ENCODE assay signal across 25 mouse cellular contexts in genomic region chr13:69457105-69457504, GRCm38 (mm10).
DNase-seq lines count a peak whose midpoint lies in the region; ATAC-seq and TF ChIP-seq lines count a peak whose summit lies in the region.
"Had no signal": no experiment of that assay in that cellular context is flagged by ENCODE, and none has a peak within 500 bp of the region (broad histone marks: within the 10 kb centered on the region; RNA-seq: fewer than 3 reads in every experiment).

No protein-coding gene starts in this region.

- no peaks in the 10 kb centered on the region for H3K4me1 ChIP-seq in kidney, embryonic 14.5 days (ENCODE audit: control insufficient read depth, insufficient read depth, low read length)
- no peaks in the 10 kb centered on the region for H3K4me1 ChIP-seq in kidney, adult 2 months (ENCODE audit: control insufficient read depth, insufficient read depth, low read length)
- 0 out of 2 replicates have a peak, but pooled peaks cover 3% of the 10 kb centered on the region for H3K4me1 ChIP-seq in lung, embryonic 14.5 days (ENCODE audit: insufficient read depth)
- H3K4me1 ChIP-seq: embryonic facial prominence, embryonic 12.5 days; embryonic facial prominence, embryonic 15.5 days; hindbrain, embryonic 10.5 days had no signal

- no peak for TF ChIP-seq CTCF in kidney, adult 2 months (conservative IDR thresholded peaks at IDR 0.05; ENCODE audit: insufficient read depth, insufficient read length, low read depth, low read length)
- TF ChIP-seq CTCF in lung, embryonic 14.5 days (IDR thresholded peaks at IDR 0.05; ENCODE audit: low read depth) = no peak

- H3K4me2 ChIP-seq in kidney, embryonic 14.5 days (replicated peaks; ENCODE audit: low read depth, low read length) = no peak overlapping the region
- H3K4me2 ChIP-seq in lung, embryonic 14.5 days = no peak overlapping the region
- H3K4me2 ChIP-seq: embryonic facial prominence, embryonic 12.5 days; embryonic facial prominence, embryonic 15.5 days; heart, embryonic 11.5 days; hindbrain, embryonic 13.5 days had no signal

- no peak for DNase-seq in kidney, postnatal 25 days
- DNase-seq in kidney, postnatal 10 days = peak; percentile 18
- no peak for DNase-seq in kidney, adult 2 months
- DNase-seq in lung, embryonic 14.5 days = peak; percentile 55
- no peak for DNase-seq in lung, postnatal 10 days
- peak; percentile 29 for DNase-seq in testis, postnatal 10 days (ENCODE audit: low spot score)
- no peak for DNase-seq in testis, postnatal 14 days (ENCODE audit: low spot score)
- DNase-seq: adrenal gland, postnatal 14 days; cerebellum, adult 11 months; cerebellum, adult 2 months; cerebellum, adult 9-11 months; cerebellum, postnatal 25 days; forebrain, postnatal 0 days; gastrocnemius, adult 2 months; gastrocnemius, postnatal 14 days; heart, adult 18-20 months; heart, postnatal 36 days had no signal

- peak; percentile 62; the same call in 1 of the 2 replicates for ATAC-seq in kidney, embryonic 14.5 days (ENCODE audit: low FRiP score, low TSS enrichment)
- no peak for ATAC-seq in lung, embryonic 14.5 days (ENCODE audit: insufficient read depth)
- ATAC-seq: CD4-positive, CD25-positive, alpha-beta regulatory T cell, adult 4 months; forebrain, embryonic 14.5 days; forebrain, postnatal 0 days had no signal

- H3K36me3 ChIP-seq in kidney, embryonic 14.5 days (ENCODE audit: control insufficient read depth, insufficient read depth, low read length) = no peaks in the 10 kb centered on the region
- no peaks in the 10 kb centered on the region for H3K36me3 ChIP-seq in kidney, adult 2 months (ENCODE audit: control insufficient read depth, insufficient read depth, low read length)
- no peaks in the 10 kb centered on the region for H3K36me3 ChIP-seq in lung, embryonic 14.5 days (ENCODE audit: insufficient read depth)
- H3K36me3 ChIP-seq: embryonic facial prominence, embryonic 12.5 days; embryonic facial prominence, embryonic 15.5 days; hindbrain, embryonic 10.5 days; hindbrain, embryonic 13.5 days had no signal

- TF ChIP-seq POLR2A in kidney, adult 2 months (IDR thresholded peaks at IDR 0.05; ENCODE audit: low read depth, low read length) = no peak

- H3K27ac ChIP-seq in kidney, embryonic 14.5 days (ENCODE audit: low read depth, low read length) = no peak overlapping the region
- no peak overlapping the region for H3K27ac ChIP-seq in kidney, adult 2 months (ENCODE audit: insufficient read depth, low read depth, low read length)
- no peak overlapping the region; the same call in 1 of the 2 replicates for H3K27ac ChIP-seq in lung, embryonic 14.5 days (ENCODE audit: low read depth)
- H3K27ac ChIP-seq: embryonic facial prominence, embryonic 12.5 days; embryonic facial prominence, embryonic 15.5 days; gastrocnemius, adult 2 months; hindbrain, embryonic 10.5 days; hindbrain, embryonic 13.5 days had no signal

- no peak overlapping the region for H3K9ac ChIP-seq in kidney, embryonic 14.5 days (ENCODE audit: low read depth, low read length)
- H3K9ac ChIP-seq in lung, embryonic 14.5 days = no peak overlapping the region
- H3K9ac ChIP-seq: embryonic facial prominence, embryonic 12.5 days; embryonic facial prominence, embryonic 15.5 days; forebrain, postnatal 0 days; hindbrain, embryonic 13.5 days had no signal

- H3K9me3 ChIP-seq in kidney, embryonic 14.5 days (ENCODE audit: control insufficient read depth, low read length) = no peaks in the 10 kb centered on the region
- no peaks in the 10 kb centered on the region for H3K9me3 ChIP-seq in lung, embryonic 14.5 days (ENCODE audit: low read depth, low read length)
- H3K9me3 ChIP-seq: embryonic facial prominence, embryonic 12.5 days; embryonic facial prominence, embryonic 15.5 days; hindbrain, embryonic 10.5 days; hindbrain, embryonic 13.5 days had no signal

- no peak overlapping the region for H3K4me3 ChIP-seq in kidney, embryonic 14.5 days (ENCODE audit: low read length)
- no peak overlapping the region for H3K4me3 ChIP-seq in kidney, adult 2 months (ENCODE audit: insufficient read depth, low read depth, low read length)
- H3K4me3 ChIP-seq in lung, embryonic 14.5 days (ENCODE audit: low read depth, low read length) = no peak overlapping the region
- H3K4me3 ChIP-seq: embryonic facial prominence, embryonic 12.5 days; embryonic facial prominence, embryonic 15.5 days; gastrocnemius, adult 2 months; hindbrain, embryonic 10.5 days; hindbrain, embryonic 13.5 days had no signal

- no peaks in the 10 kb centered on the region for H3K27me3 ChIP-seq in kidney, embryonic 14.5 days (ENCODE audit: control insufficient read depth, insufficient read depth, low read length)
- no peaks in the 10 kb centered on the region for H3K27me3 ChIP-seq in kidney, adult 2 months (replicated peaks; ENCODE audit: control insufficient read depth, insufficient read depth, low read length)
- H3K27me3 ChIP-seq in lung, embryonic 14.5 days (ENCODE audit: insufficient read depth, low read length) = no peaks in the 10 kb centered on the region
- H3K27me3 ChIP-seq: embryonic facial prominence, embryonic 12.5 days; embryonic facial prominence, embryonic 15.5 days; hindbrain, embryonic 13.5 days had no signal

- 41% methylated on average over 2 of the region's 2 CpGs for WGBS in kidney, embryonic 14.5 days
- WGBS in kidney, adult 2 months = 48% methylated on average over 2 of the region's 2 CpGs
- WGBS in lung, embryonic 14.5 days = 41% methylated on average over 2 of the region's 2 CpGs

Comparison
In these comparisons a context has a peak if more than half of its experiments do, and no peak if none do; other contexts are left out.
1. DNase-seq: peak in kidney, postnatal 10 days (single experiment), lung, embryonic 14.5 days (single experiment) and testis, postnatal 10 days (single experiment); none in kidney, postnatal 25 days (0 of 2), kidney, adult 2 months (single experiment), lung, postnatal 10 days (single experiment) and testis, postnatal 14 days (single experiment).